Mouse (Mus musculus) embryo, embryonic 10.5 days (tissue): ENCODE measurements around the gene Spint1.

Source experiments
- DNase-seq: peaks from one replicate; pipeline ENCODE4 v3.0.0-alpha.2; 2015; ENCODE audit warnings: low spot score

Gene Spint1

DNA sequence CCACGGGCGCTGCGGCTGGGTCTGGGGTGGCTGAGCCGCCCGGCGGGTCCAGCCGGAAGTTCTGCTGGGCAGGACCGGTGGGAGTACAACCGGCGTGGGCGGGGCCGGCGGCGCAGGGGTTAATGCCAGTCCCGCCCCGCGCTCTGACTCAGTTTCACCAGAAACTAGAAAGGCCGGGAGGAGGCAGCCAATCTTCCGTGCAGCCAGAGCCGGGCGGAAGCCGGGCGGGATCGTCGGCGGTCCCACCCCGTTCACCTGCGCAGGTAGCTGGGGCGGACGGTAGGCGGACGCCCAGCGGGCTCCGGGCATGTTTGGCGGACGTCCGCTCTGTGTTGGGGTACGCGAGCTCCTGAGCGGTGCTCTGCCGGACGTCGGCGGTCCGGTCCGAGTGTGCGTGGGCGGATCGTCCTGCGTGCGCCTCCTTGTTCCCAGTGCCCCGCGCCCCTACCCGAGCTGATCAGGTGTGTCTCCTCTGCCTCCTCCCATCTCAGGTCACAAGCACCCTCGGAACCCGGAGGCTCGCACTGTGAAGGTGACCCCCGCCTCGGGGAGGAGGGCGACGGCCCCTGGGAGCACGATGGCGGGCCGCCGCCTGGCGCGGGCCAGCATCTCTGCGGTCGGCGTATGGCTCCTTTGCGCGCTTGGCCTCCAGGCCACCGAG, at the start of gene Spint1:
Gene Spint1 (plus strand): TSS at position 153 of the 661 bp plus-strand sequence.
- DNase-seq, result peak; percentile 9

GRCm38 (mm10) chr2:119189029-119189710, 48.0 kb upstream of the Spint1 start:
- DNase-seq, result peak; percentile 85

- DNase-seq, result no peak
Observed at GRCm38 (mm10) chr2:119190969-119191368, 46.2 kb upstream of the Spint1 start.

DNA sequence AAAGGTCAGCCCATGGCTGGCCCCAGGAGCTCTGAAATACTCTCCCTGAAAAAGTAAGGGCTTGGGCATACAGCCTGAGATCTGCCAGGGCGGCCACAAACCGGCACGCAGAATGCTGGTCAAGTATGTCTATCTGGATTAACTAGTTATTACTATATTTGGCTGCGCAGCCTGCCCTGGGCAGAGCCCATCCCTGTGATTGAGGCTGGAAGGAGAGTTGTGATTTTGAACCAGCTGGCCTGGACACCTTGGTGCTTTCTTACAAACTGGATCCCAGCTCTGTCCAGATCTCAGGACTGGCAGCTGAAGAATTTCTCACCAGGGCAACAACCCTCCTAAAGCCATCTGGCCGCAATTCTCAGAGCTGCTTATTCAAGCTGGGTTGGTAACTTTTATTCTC, 43.0 kb upstream of the Spint1 start:
- DNase-seq, result no peak

GRCm38 (mm10) chr2:119196316-119197108, 40.6 kb upstream of the Spint1 start:
- peak; percentile 34 for DNase-seq

- DNase-seq, result no peak
Observed at GRCm38 (mm10) chr2:119197493-119197892, 39.7 kb upstream of the Spint1 start.

- DNase-seq, result no peak
Observed at GRCm38 (mm10) chr2:119198049-119198448, 39.1 kb upstream of the Spint1 start.

DNA sequence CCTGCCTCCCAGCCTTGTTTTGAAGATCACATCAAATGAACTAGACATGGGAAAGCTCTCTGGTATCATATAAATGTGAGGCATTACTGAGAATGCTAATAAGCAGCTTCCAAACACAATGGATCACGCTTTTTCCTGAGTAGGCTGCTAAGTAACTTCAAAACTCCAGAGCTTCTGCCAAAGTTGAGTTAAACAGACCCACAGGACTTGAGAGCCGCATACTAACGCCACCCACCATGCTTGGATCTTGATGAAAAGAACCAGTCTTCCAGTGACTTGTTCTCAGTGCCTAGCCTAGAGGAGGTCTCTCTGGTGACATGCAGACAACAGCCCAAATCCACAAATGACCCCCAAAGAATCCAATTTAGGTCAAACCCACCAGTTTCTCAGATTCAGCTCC, 38.2 kb upstream of the Spint1 start:
- no peak for DNase-seq

- no peak for DNase-seq
Observed at GRCm38 (mm10) chr2:119202914-119203453, 34.2 kb upstream of the Spint1 start.

GRCm38 (mm10) chr2:119203871-119204460, 33.2 kb upstream of the Spint1 start:
- DNase-seq, result no peak

GRCm38 (mm10) chr2:119207961-119208343, 29.2 kb upstream of the Spint1 start:
- DNase-seq, result no peak

DNA sequence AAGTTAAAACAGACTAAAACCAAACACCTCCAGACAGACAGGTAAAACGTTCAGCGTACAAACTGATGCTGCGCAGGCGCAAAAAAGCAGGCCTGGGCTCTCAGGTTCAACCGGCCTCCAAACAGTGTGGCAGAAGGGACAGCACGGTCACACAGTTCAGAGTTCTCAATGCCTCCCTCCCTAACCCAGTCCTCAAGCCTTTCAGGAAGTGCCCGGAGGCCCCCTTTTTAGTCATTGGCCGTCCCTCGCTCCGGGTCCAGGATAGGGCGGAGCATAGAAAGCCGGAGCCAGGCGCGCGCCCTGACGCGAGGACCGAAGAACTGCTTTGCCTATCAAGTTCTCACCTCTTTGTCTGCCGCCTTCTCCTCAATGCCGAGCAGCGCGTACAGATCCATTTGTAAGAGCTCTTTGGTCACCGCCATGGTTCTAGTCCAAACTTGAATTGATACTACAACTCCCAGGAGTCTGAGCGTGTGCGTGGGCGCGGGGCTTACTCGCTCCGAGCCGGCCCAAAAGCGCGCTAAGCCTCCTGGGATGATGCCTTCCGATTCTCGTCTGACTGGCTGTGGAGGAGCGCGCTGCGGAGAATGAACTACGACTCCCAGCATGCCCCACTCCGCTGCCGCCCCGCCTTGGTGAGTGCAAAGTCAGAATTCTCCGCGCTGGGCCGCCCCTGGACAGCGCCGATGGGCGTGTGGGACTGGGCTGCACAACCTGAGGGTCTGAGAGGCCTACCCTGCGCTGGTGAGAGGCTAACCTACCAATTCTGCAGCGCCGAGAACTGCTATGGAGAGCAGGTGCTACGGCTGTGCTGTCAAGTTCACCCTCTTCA, 28.6 kb upstream of the Spint1 start, which contains the start of the genes Zfyve19 and Dnajc17:
Gene Zfyve19 (plus strand): TSS at position 274 of the 832 bp plus-strand sequence.
Gene Dnajc17 (minus strand): TSS at position 452 of the 832 bp plus-strand sequence.
- DNase-seq, result peak; percentile 99

- no peak for DNase-seq
Observed at GRCm38 (mm10) chr2:119209176-119209507, 28.0 kb upstream of the Spint1 start.

- DNase-seq, result no peak
Observed at GRCm38 (mm10) chr2:119229775-119230704, 7.1 kb upstream of the Spint1 start, which contains the start of gene Ppp1r14d. Gene Ppp1r14d, minus strand, starts transcription at chr2:119229906.

DNA sequence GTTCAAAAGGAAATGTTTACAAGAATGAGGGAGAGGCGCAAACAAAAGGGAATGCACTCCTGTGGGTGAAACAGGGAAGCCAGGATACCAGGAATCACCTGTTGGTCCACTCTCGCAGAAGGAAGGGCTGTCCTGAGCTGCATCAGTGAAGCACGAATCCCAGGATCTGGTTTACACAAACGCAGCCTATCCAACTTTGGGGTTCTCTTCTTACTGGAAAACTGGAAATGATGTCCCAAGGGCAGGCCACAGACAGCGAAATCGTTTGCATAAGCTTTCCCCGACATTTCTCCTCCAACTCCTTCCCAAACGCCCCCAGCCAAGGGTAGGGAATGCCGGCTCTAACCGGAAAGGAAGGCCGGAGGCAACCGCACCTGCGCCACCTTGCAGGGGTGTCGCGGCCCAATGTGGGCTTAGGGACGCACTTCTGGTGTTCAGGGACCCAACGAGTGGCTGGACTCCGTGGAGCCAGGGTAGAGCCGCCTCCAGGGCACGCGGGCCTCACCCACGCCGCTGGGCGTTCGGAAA, 416 bp upstream of the Spint1 start:
- peak; percentile 17 for DNase-seq

- DNase-seq, result peak; percentile 14
Observed at GRCm38 (mm10) chr2:119237871-119238220, 684 bp downstream of the Spint1 start.

GRCm38 (mm10) chr2:119238671-119239070, 1.5 kb downstream of the Spint1 start:
- DNase-seq, result no peak

DNA sequence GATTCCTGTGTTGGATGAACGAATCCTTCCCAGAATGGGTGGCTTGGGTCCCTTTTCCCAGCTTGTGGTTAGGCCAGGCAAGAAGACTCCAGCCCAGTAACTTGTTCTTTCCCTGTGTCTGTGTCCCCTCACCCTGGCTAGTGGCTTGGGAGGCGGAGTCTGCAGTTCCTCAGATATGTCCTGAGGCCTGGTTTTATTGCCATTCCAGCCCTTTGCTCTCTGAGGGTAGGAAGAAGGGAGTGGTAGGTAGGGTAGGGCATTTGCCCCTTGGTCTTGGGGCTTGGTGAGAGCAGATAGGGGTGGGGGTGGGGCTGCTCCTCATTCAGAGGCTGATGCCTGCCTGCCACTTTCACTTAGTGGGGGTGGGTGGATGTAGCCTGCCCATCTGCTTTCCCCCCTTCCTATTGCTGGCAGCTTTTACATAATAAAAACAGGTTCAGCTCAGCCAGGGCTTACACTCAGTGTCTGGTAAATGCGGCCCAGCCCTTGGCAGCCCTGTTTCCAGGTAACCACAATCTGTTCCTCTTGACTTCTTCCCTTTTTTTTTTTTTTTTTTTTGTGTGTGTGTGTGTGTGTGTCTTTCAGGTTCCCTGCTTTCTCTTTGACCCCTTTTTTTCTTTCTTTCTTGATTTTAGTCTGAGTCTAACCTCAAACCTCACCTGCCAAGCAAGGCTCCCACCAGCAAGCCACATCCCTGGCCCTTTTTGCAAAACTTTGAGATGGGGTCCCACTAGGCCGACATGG, 3.1 kb downstream of the Spint1 start:
- DNase-seq, result no peak

GRCm38 (mm10) chr2:119240819-119241186, 3.6 kb downstream of the Spint1 start:
- no peak for DNase-seq
